ENCODE assay signal across 29 mouse cellular contexts in the genomic region with DNA sequence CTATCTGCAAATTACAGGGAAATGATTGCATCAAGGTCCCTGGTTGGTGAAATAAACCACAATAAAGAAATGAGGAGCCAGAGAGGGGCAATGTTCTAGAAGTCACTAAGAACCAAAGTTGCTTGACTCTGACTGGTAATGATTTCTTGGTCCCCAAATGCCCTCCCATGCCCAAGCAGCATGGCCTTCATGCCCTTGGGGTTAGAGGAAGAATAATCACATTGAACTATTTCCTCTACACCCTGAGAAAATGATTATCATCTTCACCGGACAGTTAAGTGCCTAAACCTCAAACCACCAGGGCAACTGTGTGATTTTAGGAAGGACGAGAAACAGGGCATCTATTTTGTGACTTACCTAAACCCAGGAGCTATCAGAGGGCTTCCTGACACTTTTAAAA. TPM values are rescaled to one million over a fixed set of nuclear protein-coding genes. Genes with fewer than 3 reads are reported as not detected.
"Had no signal": no experiment of that assay in that cellular context is flagged by ENCODE, and none has a peak within 500 bp of the region (broad histone marks: within the 10 kb centered on the region; RNA-seq: fewer than 3 reads in every experiment).

No protein-coding gene starts in this region.

- H3K4me3 ChIP-seq: gastrocnemius, adult 2 months; heart, embryonic 10.5 days; heart, embryonic 13.5 days; heart, embryonic 15.5 days; hindbrain, embryonic 13.5 days; hindbrain, embryonic 15.5 days; intestine, embryonic 15.5 days; kidney, embryonic 15.5 days; limb, embryonic 10.5 days; limb, embryonic 12.5 days; liver, embryonic 13.5 days; liver, embryonic 15.5 days had no signal

- H3K4me1 ChIP-seq: heart, embryonic 15.5 days; hindbrain, embryonic 13.5 days; hindbrain, embryonic 15.5 days; intestine, embryonic 15.5 days; kidney, embryonic 15.5 days; limb, embryonic 10.5 days; limb, embryonic 12.5 days; liver, embryonic 13.5 days; liver, embryonic 15.5 days had no signal

- H3K27me3 ChIP-seq: heart, embryonic 13.5 days; heart, embryonic 15.5 days; hindbrain, embryonic 13.5 days; hindbrain, embryonic 15.5 days; intestine, embryonic 15.5 days; kidney, embryonic 15.5 days; limb, embryonic 12.5 days; liver, embryonic 13.5 days; liver, embryonic 15.5 days had no signal

- ATAC-seq: hindbrain, postnatal 0 days; inflammation-experienced regulatory T-cells, adult 6 months; intestine, embryonic 15.5 days; intestine, postnatal 0 days had no signal

- DNase-seq: gastrocnemius, adult 2 months; gastrocnemius, postnatal 10 days; gastrocnemius, postnatal 25 days; heart, adult 18-20 months; heart, postnatal 14 days; heart, postnatal 36 days; kidney, adult 18-20 months; kidney, adult 9 months; kidney, postnatal 14 days; kidney, postnatal 36 days; layer of hippocampus, adult 9-11 months; layer of hippocampus, postnatal 36 days; liver; liver, embryonic 13.5 days had no signal

- H3K9me3 ChIP-seq: heart, embryonic 10.5 days; heart, embryonic 13.5 days; heart, embryonic 15.5 days; hindbrain, embryonic 13.5 days; hindbrain, embryonic 15.5 days; intestine, embryonic 15.5 days; kidney, embryonic 15.5 days; limb, embryonic 10.5 days; limb, embryonic 12.5 days; liver, embryonic 13.5 days; liver, embryonic 15.5 days had no signal

- H3K4me2 ChIP-seq: heart, embryonic 13.5 days; heart, embryonic 15.5 days; hindbrain, embryonic 13.5 days; hindbrain, embryonic 15.5 days; intestine, embryonic 15.5 days; kidney, embryonic 15.5 days; limb, embryonic 12.5 days; liver, embryonic 11.5 days; liver, embryonic 13.5 days; liver, embryonic 15.5 days had no signal

- H3K9ac ChIP-seq: heart, embryonic 13.5 days; heart, embryonic 15.5 days; hindbrain, embryonic 13.5 days; hindbrain, embryonic 15.5 days; intestine, embryonic 15.5 days; kidney, embryonic 15.5 days; limb, embryonic 12.5 days; liver, embryonic 13.5 days; liver, embryonic 15.5 days had no signal

- H3K36me3 ChIP-seq: heart, embryonic 10.5 days; heart, embryonic 13.5 days; heart, embryonic 15.5 days; hindbrain, embryonic 13.5 days; hindbrain, embryonic 15.5 days; intestine, embryonic 15.5 days; kidney, embryonic 15.5 days; limb, embryonic 10.5 days; limb, embryonic 12.5 days; liver, embryonic 13.5 days; liver, embryonic 15.5 days had no signal

- H3K27ac ChIP-seq: gastrocnemius, adult 2 months; heart, embryonic 10.5 days; heart, embryonic 13.5 days; heart, embryonic 15.5 days; hindbrain, embryonic 13.5 days; hindbrain, embryonic 15.5 days; hindbrain, postnatal 0 days; intestine, embryonic 15.5 days; kidney, embryonic 15.5 days; kidney, postnatal 0 days; limb, embryonic 10.5 days; limb, embryonic 12.5 days; liver, embryonic 13.5 days; liver, embryonic 15.5 days had no signal

RNA-seq across cellular contexts. Expression of a gene that starts 27.0 kb away (rescaled TPM):
- total RNA-seq: hindbrain, postnatal 0 days had no signal
- polyA plus RNA-seq: limb, embryonic 10.5 days; limb, embryonic 12.5 days had no signal
